Mouse (Mus musculus) midbrain, embryonic 13.5 days (tissue): ENCODE results near the gene Dnajb14. TPM values are rescaled to one million over a fixed set of nuclear protein-coding genes. Genes with fewer than 3 reads are reported as not detected.
"Not testable (repeated sequence)": the region's sequence is repeated elsewhere in the genome, so short reads cannot be mapped to it uniquely, and the experiment has no call there.

ENCODE experiments used
- ATAC-seq: fragments of 200-750 bp; cut with Nextera tagmentation; 2 replicates; pipeline ENCODE4 v1.8.0; 2017; ENCODE audit warnings: mild to moderate bottlenecking, moderate TSS enrichment, moderate library complexity
- H3K27ac ChIP-seq: fragments of 300-500 bp; sonication (generic); 2 replicates; pipeline ENCODE4 v1.5.1; 2015; ENCODE audit warnings: inconsistent platforms, mild to moderate bottlenecking, moderate library complexity
- H3K27me3 ChIP-seq: fragments of 300-500 bp; sonication (generic); 2 replicates; pipeline ENCODE4 v1.6.1; 2015; ENCODE audit warnings: mild to moderate bottlenecking, inconsistent platforms
- H3K36me3 ChIP-seq: fragments of 300-500 bp; sonication (generic); 2 replicates; pipeline ENCODE4 v1.6.1; 2015; ENCODE audit warnings: mild to moderate bottlenecking, inconsistent platforms
- H3K4me1 ChIP-seq: fragments of 300-500 bp; sonication (generic); replicated peaks from 2 replicates; pipeline ENCODE4 v1.6.1; 2015; ENCODE audit warnings: inconsistent platforms
- H3K4me2 ChIP-seq: fragments of 300-500 bp; sonication (generic); replicated peaks from 2 replicates; pipeline ENCODE4 v1.6.1; 2015; ENCODE audit warnings: moderate library complexity, mild to moderate bottlenecking, inconsistent platforms
- H3K4me3 ChIP-seq: fragments of 300-500 bp; sonication (generic); replicated peaks from 2 replicates; pipeline ENCODE4 v1.5.1; 2015; ENCODE audit warnings: mild to moderate bottlenecking, inconsistent platforms
- H3K9ac ChIP-seq: fragments of 300-500 bp; sonication (generic); replicated peaks from 2 replicates; pipeline ENCODE4 v1.6.1; 2015; ENCODE audit warnings: mild to moderate bottlenecking, inconsistent platforms
- H3K9me3 ChIP-seq: fragments of 300-500 bp; sonication (generic); 2 replicates; pipeline ENCODE4 v1.6.1; 2016; ENCODE audit warnings: mild to moderate bottlenecking, inconsistent platforms
- WGBS: fragments of 180-500 bp; shearing (Covaris S2); methylation state at CpG from one replicate; pipeline ENCODE4 v1.1.7; 2015; 5-methylcytosine and 5-hydroxymethylcytosine counted together
- polyA plus RNA-seq: library from polyadenylated mRNA; unstranded; fragments of >200 nt; fragmentation: Nextera tagmentation; extraction: Ambion mirVana; gene quantifications from 2 replicates; pipeline ENCODE4 v1.2.1, GENCODE M21; 2015

Dnajb14 gene
- polyA plus RNA-seq, 1 experiment from 2014 or later: 12.1 TPM

- 91% methylated on average over 3 of the region's 3 CpGs for WGBS
- H3K4me1 ChIP-seq: peaks cover 2% of the 10 kb centered on the region
Observed at GRCm38 (mm10) chr3:137946827-137947226, 79.4 kb downstream of the Dnajb14 start.

GRCm38 (mm10) chr3:137947525-137947924 lies 80.0 kb downstream of the Dnajb14 start:
- H3K36me3 ChIP-seq: no peaks in the 10 kb centered on the region
- H3K27me3 ChIP-seq: no peaks in the 10 kb centered on the region
- H3K9me3 ChIP-seq: no peaks in the 10 kb centered on the region
- H3K27ac ChIP-seq: no peak overlapping the region
- 85% methylated on average over 4 of the region's 4 CpGs for WGBS
- ATAC-seq: no peak
- H3K4me1 ChIP-seq: peaks cover 9% of the 10 kb centered on the region
- no peak overlapping the region for H3K9ac ChIP-seq
- H3K4me2 ChIP-seq: no peak overlapping the region
- H3K4me3 ChIP-seq: no peak overlapping the region

More at GRCm38 (mm10) chr3:137946827-137947226, 79.4 kb downstream of the Dnajb14 start:
- Histone ChIP-seq H3K36me3 (no peaks in the 10 kb centered on the region), H3K4me2 (no peak overlapping the region), H3K27me3 (no peaks in the 10 kb centered on the region), H3K9me3 (no peaks in the 10 kb centered on the region), H3K4me3 (no peak overlapping the region), H3K27ac (no peak overlapping the region), H3K9ac (no peak overlapping the region)
- ATAC-seq: no peak

- H3K27ac ChIP-seq: no peak overlapping the region
- 81% methylated on average over 10 of the region's 10 CpGs for WGBS
- no peaks in the 10 kb centered on the region for H3K9me3 ChIP-seq
- peaks cover 23% of the 10 kb centered on the region for H3K4me1 ChIP-seq
- H3K27me3 ChIP-seq: no peaks in the 10 kb centered on the region
- no peak overlapping the region for H3K4me2 ChIP-seq
- H3K4me3 ChIP-seq: no peak overlapping the region
- H3K9ac ChIP-seq: no peak overlapping the region
- no peak for ATAC-seq
- H3K36me3 ChIP-seq: no peaks in the 10 kb centered on the region
Observed at GRCm38 (mm10) chr3:137950191-137950885, 82.9 kb downstream of the Dnajb14 start.

GRCm38 (mm10) chr3:137951302-137951701 lies 83.8 kb downstream of the Dnajb14 start:
- peaks cover 24% of the 10 kb centered on the region for H3K4me1 ChIP-seq
- not testable (repeated sequence) for H3K9me3 ChIP-seq, ATAC-seq, H3K9ac ChIP-seq, H3K27ac ChIP-seq, H3K27me3 ChIP-seq, H3K36me3 ChIP-seq, H3K4me3 ChIP-seq, H3K4me2 ChIP-seq
- 85% methylated on average over 3 of the region's 3 CpGs for WGBS

GRCm38 (mm10) chr3:137951819-137952218 lies 84.3 kb downstream of the Dnajb14 start:
- no peak overlapping the region for H3K4me2 ChIP-seq
- H3K27ac ChIP-seq: no peak overlapping the region
- H3K36me3 ChIP-seq: no peaks in the 10 kb centered on the region
- no peaks in the 10 kb centered on the region for H3K9me3 ChIP-seq
- no peak overlapping the region for H3K9ac ChIP-seq
- ATAC-seq: no peak; the same call in 1 of the 2 replicates
- WGBS: 46% methylated on average over 7 of the region's 7 CpGs
- H3K4me1 ChIP-seq: peaks cover 24% of the 10 kb centered on the region
- no peak overlapping the region for H3K4me3 ChIP-seq
- no peaks in the 10 kb centered on the region for H3K27me3 ChIP-seq

GRCm38 (mm10) chr3:137952225-137952913 lies 84.9 kb downstream of the Dnajb14 start:
- Histone ChIP-seq H3K36me3 (no peaks in the 10 kb centered on the region), H3K9ac (no peak overlapping the region), H3K9me3 (no peaks in the 10 kb centered on the region), H3K4me2 (peak overlapping the region; percentile 27), H3K27ac (peak overlapping the region; percentile 64), H3K4me3 (no peak overlapping the region), H3K4me1 (peaks cover 24% of the 10 kb centered on the region), H3K27me3 (no peaks in the 10 kb centered on the region)
- ATAC-seq: peak; percentile 67
- WGBS: 81% methylated on average over 4 of the region's 4 CpGs

- H3K27ac ChIP-seq: peak overlapping the region; percentile 64; the same call in 1 of the 2 replicates
Observed at GRCm38 (mm10) chr3:137952914-137953880, 85.7 kb downstream of the Dnajb14 start.

GRCm38 (mm10) chr3:137954256-137954916 lies 86.9 kb downstream of the Dnajb14 start:
- H3K27ac ChIP-seq: no peak overlapping the region
- H3K27me3 ChIP-seq: no peaks in the 10 kb centered on the region
- WGBS: 59% methylated on average over 23 of the region's 23 CpGs
- H3K9ac ChIP-seq: no peak overlapping the region
- no peaks in the 10 kb centered on the region for H3K36me3 ChIP-seq
- H3K4me2 ChIP-seq: no peak overlapping the region
- no peak for ATAC-seq
- no peak overlapping the region for H3K4me3 ChIP-seq
- H3K9me3 ChIP-seq: no peaks in the 10 kb centered on the region
- H3K4me1 ChIP-seq: peaks cover 24% of the 10 kb centered on the region

More at GRCm38 (mm10) chr3:137952914-137953880, 85.7 kb downstream of the Dnajb14 start:
- Histone ChIP-seq H3K4me1 (peaks cover 24% of the 10 kb centered on the region), H3K9ac (no peak overlapping the region), H3K4me2 (peak overlapping the region; percentile 27), H3K9me3 (no peaks in the 10 kb centered on the region), H3K4me3 (no peak overlapping the region), H3K27me3 (no peaks in the 10 kb centered on the region), H3K36me3 (no peaks in the 10 kb centered on the region)
- peak; percentile 91 for ATAC-seq
- 64% methylated on average over 14 of the region's 14 CpGs for WGBS

- Histone ChIP-seq H3K27ac (no peak overlapping the region), H3K4me2 (peak overlapping the region; percentile 32; the same call in 1 of the 2 replicates), H3K4me1 (peaks cover 24% of the 10 kb centered on the region), H3K9ac (no peak overlapping the region), H3K27me3 (no peaks in the 10 kb centered on the region), H3K9me3 (no peaks in the 10 kb centered on the region), H3K36me3 (no peaks in the 10 kb centered on the region), H3K4me3 (no peak overlapping the region)
- WGBS: 28% methylated on average over 16 of the region's 16 CpGs
- no peak for ATAC-seq
Observed at GRCm38 (mm10) chr3:137955560-137956081, 88.1 kb downstream of the Dnajb14 start.

- Histone ChIP-seq H3K36me3 (no peaks in the 10 kb centered on the region), H3K27me3 (no peaks in the 10 kb centered on the region), H3K4me2 (no peak overlapping the region), H3K4me1 (peaks cover 13% of the 10 kb centered on the region), H3K4me3 (no peak overlapping the region), H3K27ac (no peak overlapping the region), H3K9me3 (no peaks in the 10 kb centered on the region), H3K9ac (no peak overlapping the region)
- no peak for ATAC-seq
- WGBS: 86% methylated on average over 9 of the region's 9 CpGs
Observed at GRCm38 (mm10) chr3:137957864-137958263, 90.4 kb downstream of the Dnajb14 start.

- ATAC-seq: no peak
- WGBS: 98% methylated on average over 4 of the region's 4 CpGs
- no peaks in the 10 kb centered on the region for H3K9me3 ChIP-seq
- H3K36me3 ChIP-seq: no peaks in the 10 kb centered on the region
- H3K27me3 ChIP-seq: no peaks in the 10 kb centered on the region
- H3K4me1 ChIP-seq: peaks cover 8% of the 10 kb centered on the region; the same call in 1 of the 2 replicates
- no peak overlapping the region for H3K4me3 ChIP-seq
- H3K9ac ChIP-seq: no peak overlapping the region
- no peak overlapping the region for H3K27ac ChIP-seq
- no peak overlapping the region for H3K4me2 ChIP-seq
Observed at GRCm38 (mm10) chr3:137958352-137958751, 90.9 kb downstream of the Dnajb14 start.
